Mouse (Mus musculus): ENCODE data around the gene Immp2l.

The Immp2l gene

GRCm38 (mm10) chr12:41877292-41877959 lies 853.5 kb downstream of the Immp2l start:
- no peak for DNase-seq

- no peak for DNase-seq
These were observed 854.6 kb downstream of the Immp2l start for GRCm38 (mm10) chr12:41878493-41878892.

DNA sequence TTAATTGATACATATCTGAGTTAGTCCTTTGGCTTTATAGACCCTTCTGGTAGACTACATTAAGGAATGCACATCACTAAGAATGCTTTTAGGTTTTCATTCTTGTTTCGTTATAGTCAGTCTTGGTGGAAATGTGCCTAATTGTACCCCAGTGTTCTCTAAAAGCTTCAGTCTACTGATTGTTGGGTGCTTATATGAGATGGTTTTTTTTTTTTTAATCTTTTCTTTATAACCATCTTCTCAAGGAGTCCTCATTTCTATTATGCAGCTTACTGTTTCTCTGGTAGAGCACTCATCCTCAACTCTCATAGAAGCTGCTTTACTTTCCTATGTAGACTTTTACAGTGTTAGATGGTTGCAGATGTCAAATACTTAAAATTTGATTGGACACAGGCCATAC lies 855.1 kb downstream of the Immp2l start:
- no peak for DNase-seq

GRCm38 (mm10) chr12:41879412-41879811 lies 855.5 kb downstream of the Immp2l start:
- no peak for DNase-seq

DNA sequence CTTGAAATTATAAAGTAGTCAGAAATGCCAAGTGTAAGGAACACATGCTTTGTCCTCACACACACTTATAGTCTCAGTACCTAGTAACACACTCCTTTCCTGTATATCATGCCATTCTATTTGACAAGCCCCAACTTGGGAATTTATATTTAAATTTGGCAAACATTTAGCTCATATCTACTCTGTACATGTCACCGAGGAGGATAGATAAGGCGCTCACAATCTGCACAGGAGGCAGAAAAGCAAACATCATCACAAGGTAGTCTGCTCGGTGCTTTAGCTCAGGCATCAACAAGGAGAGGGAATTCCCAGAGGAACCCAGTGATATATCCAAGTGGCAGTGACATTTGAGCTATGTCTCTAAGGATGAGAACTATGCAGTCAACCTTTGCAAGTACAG lies 856.9 kb downstream of the Immp2l start:
- DNase-seq = no peak

DNA sequence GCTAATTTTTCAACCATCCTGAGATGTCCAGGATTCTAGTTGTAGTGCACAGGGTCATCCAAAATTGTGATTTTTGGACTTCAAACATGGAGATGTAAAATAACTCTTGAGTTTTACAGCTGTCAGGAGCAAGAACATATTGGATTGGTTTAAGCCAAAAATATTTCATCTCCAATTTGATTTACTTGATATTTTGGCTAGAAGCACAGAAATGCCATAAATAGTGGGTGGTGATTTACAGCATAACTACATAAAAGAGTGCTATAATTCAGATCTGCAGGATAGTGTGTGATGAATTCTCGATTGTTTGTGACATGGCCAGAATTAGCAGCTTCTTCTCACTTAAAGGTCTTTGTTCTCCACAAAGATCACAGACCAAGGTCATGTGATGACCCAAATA lies 884.1 kb downstream of the Immp2l start:
- no peak for DNase-seq

DNA sequence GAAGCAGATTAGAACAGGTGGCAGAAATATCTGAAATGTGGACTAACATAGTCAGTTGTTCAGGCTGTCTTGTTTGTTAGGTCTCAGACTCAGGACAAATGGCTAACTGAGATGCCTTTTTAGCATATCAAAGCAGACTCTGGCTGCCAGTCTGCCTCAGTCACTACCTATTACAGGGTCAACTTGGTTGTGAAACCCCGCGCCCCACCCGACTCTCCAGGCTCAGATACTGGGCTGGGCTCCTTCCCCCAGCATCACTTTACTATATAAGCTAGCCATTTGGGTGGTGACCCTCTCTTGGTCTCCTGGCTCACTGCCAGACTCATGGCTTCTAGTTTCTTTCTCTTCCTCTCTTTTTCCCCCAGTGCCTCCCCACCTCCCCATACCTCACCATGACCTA lies 887.7 kb downstream of the Immp2l start:
- DNase-seq = no peak

DNA sequence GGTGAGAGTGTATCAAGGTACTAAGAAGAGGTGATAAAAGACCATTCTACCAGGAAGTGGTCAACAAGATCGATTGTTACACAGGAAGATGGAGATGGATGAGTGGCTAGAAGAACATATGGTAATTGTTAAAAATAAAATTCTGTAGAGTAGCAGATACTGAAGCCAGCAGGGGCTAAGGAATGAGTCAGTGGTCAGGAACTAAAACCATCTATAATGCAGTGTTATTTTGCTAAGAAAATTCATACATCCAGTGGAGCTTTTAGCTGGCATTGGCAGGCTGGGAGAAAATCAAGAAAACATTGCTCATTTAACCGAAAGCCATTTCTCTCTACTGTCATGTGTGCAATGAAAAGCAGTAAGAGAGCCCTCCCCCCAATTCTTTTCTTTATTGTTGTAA lies 913.9 kb downstream of the Immp2l start:
- DNase-seq = no peak

- DNase-seq = no peak
These were observed 918.0 kb downstream of the Immp2l start for GRCm38 (mm10) chr12:41941853-41942252.

DNA sequence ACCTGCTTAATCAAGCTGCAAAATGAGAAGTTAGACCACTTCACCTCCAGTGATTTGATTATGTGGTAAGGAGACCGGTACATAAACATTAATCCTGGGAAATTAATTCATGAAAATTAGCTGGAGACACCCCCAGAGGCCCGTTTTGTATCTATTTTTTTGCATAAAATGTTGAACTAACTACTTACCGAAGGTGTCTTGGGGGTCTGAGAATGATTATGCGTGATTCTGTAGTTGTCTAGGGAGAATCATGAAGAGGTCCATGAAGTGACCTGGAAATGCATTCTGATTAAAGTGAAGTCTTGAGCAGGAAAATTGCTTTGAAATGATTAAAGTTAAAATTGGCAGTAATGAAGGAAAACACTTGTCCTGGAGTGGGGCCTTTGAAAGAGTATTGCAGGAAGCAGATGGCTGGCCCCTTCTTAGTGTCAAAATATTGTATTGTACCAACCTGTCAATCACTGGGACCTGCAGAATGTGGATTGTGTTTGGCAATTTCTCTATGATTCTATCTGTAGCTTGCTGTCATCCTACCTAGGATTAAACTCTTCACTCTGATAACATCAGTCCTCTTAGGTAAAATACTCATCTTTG lies 920.3 kb downstream of the Immp2l start:
- no peak for DNase-seq

DNA sequence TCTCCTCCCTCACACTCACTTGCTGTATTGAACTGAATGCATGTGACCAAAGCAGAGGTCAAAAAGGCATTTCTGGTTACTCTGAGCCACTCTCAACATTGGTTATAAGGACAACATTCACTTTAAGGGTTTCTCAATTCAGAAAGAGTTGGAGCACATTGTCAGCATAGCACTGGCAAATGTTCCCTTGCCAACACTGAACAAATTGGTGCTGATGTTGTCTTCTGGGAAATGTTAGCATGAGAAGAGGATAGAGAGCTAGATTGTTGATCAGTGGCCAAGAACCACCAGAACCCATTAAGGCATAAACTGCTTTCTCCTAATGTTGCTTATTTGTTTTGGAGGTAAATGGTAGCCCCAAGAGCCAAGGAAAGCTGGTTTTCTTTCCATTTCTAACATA lies 922.6 kb downstream of the Immp2l start:
- no peak for DNase-seq

DNA sequence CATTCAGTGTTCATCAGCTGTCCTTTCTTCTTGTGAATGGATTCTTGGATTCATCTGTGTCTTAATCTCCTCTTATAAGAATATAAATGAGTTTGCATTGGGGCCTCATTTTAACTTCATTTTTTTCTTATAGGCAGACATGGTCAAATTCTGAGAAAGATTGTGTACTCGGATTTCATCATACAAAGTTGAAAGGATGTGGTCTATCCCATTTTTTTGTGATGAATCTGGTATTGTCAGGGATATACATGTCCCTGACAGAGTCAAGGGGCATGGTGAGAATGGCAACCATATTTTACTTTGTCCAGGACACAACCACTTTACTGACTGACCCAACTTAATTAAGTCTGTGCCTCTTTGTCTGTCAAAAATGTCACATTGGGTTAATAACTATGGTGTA lies 925.5 kb downstream of the Immp2l start:
- DNase-seq = no peak

DNA sequence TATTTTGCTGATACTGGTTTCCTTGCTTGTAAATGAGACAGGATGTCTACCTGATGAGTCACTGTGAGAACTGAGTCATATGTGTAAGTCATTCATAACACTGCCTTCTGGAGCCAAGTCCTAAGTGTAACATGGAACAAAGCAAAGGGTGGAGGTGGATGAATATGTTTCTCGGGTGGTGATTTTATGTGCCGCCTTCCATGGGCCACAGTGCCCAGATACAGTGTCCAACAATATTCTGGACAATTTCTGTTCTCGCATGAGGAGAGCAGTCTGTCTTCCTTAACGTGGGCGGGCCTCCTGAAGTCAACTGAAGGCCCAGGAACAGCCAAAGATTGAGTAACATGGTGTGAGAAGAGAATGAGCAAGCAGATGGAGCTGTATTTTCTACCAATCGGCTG lies 926.0 kb downstream of the Immp2l start:
- no peak for DNase-seq

DNA sequence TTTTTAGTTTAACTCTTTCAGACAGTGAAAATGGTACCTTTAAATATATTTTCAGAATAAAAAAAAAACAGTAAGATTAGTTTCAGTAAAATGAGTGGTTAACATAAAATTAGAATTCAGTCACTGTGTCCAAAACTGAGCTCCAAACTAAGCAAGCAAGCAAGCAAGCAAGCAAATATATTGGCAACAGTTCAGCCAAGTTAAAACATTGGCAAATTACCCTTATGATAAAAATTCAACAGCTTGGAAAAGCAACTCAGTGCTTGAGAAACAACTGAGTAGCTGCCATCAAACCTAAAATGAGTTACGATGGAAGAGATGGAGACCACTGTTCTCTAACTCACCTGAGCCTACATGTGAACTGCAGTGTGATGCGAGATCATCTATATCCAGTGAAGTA lies 926.8 kb downstream of the Immp2l start:
- no peak for DNase-seq

DNA sequence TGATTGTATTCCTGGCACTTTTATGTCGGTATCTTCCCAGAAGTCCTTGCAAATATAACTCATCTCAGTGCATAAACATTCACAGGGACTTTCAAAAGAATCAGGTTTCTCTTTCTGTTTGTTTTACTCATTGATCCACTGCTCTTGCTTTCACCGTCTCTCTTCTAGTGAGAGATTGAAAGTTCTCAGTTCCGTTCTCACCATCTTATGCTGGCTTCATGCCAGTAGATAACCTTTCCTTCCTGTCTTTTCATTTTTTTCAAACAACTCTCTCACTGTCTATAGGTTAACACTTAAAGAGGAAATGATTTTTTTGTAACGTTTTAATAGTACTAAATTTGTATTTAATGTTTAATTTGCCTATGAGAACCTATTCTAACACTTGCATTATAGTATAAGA lies 937.1 kb downstream of the Immp2l start:
- no peak for DNase-seq

DNA sequence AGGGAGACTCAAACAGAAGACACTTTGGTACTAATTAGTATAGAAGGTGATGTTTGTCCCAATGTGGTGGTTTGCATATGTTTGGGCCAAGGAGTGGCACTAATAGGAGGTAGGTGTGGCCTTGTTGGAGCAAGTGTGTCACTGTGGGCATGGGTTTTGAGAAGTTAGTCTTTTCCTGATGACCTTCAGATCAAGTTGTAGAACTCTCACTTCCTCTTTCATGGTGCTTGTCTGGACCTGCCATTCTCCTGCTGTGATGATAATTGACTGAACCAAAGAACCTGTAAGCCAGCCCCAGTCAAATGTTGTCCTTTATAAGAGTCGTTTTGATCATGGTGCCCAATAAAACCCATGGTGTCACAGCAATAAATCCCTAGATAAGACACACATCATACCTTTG lies 967.5 kb downstream of the Immp2l start:
- no peak for DNase-seq
